Mouse (Mus musculus) lung, postnatal 0 days (tissue): ENCODE measurements at regions not wholly inside any gene's neighbourhood (a gene's known extent, or its start where the extent isn't known, plus 50 kb on each side); places are given as distances from the start of the nearest gene placed in this dataset.

Source experiments
- ATAC-seq: fragments of 200-750 bp; cut with Nextera tagmentation; 2 replicates; pipeline ENCODE4 v1.8.0; 2017; ENCODE audit warnings: moderate library complexity
- DNase-seq: peaks from one replicate; pipeline ENCODE4 v3.0.0-alpha.2; 2016; ENCODE audit warnings: low spot score
- H3K27ac ChIP-seq: fragments of 300-500 bp; sonication (generic); 2 replicates; pipeline ENCODE4 v1.5.1; 2014; ENCODE audit warnings: antibody characterized with exemption, mild to moderate bottlenecking, low read length, mixed read lengths
- H3K27me3 ChIP-seq: fragments of 300-500 bp; sonication (generic); replicated peaks from 2 replicates; pipeline ENCODE4 v1.6.1; 2014; ENCODE audit warnings: low read length, mixed read lengths; ENCODE audit not compliant: insufficient read depth
- H3K36me3 ChIP-seq: fragments of 300-500 bp; sonication (generic); 2 replicates; pipeline ENCODE4 v1.6.1; 2014; ENCODE audit warnings: low read length, mixed read lengths; ENCODE audit not compliant: insufficient read depth
- H3K4me1 ChIP-seq: fragments of 300-500 bp; sonication (generic); 2 replicates; pipeline ENCODE4 v1.6.1; 2014; ENCODE audit warnings: antibody characterized with exemption, low read depth, low read length, mixed read lengths; ENCODE audit not compliant: insufficient read depth
- H3K4me2 ChIP-seq: fragments of 300-500 bp; sonication (generic); replicated peaks from 2 replicates; pipeline ENCODE4 v1.6.1; 2014; ENCODE audit warnings: low read depth, mild to moderate bottlenecking, low read length, moderate library complexity, mixed read lengths
- H3K4me3 ChIP-seq: fragments of 300-500 bp; sonication (generic); 2 replicates; pipeline ENCODE4 v1.5.1; 2014; ENCODE audit warnings: low read depth, low read length
- H3K9ac ChIP-seq: fragments of 300-500 bp; sonication (generic); replicated peaks from 2 replicates; pipeline ENCODE4 v1.6.1; 2014; ENCODE audit warnings: low read depth, mild to moderate bottlenecking
- H3K9me3 ChIP-seq: fragments of 300-500 bp; sonication (generic); 2 replicates; pipeline ENCODE4 v1.6.1; 2016; ENCODE audit warnings: low read length, mixed read lengths
- CTCF ChIP-seq: IDR thresholded peaks from 2 replicates; pipeline ENCODE4 v1.5.1; 2016; ENCODE audit warnings: antibody characterized with exemption, mild to moderate bottlenecking
- EP300 ChIP-seq: IDR thresholded peaks from 2 replicates; pipeline ENCODE4 v1.6.1; 2016; ENCODE audit warnings: antibody characterized with exemption, mild to moderate bottlenecking, control low read depth
- WGBS: fragments of 180-500 bp; shearing (Covaris S2); extraction: QIAGEN DNeasy Blood & Tissue Kit; methylation state at CpG from one replicate; pipeline ENCODE4 v1.1.7; 2014; 5-methylcytosine and 5-hydroxymethylcytosine counted together

- DNase-seq (no peak), ATAC-seq (no peak)
- Histone ChIP-seq H3K4me1 (no peaks in the 10 kb centered on the region), H3K27ac (no peak overlapping the region), H3K27me3 (no peaks in the 10 kb centered on the region), H3K9ac (no peak overlapping the region), H3K4me2 (peak overlapping the region; percentile 17; the same call in 1 of the 2 replicates), H3K4me3 (0 out of 2 replicates have a peak overlapping the region, but pooled peaks have one; percentile 4), H3K9me3 (no peaks in the 10 kb centered on the region), H3K36me3 (no peaks in the 10 kb centered on the region)
- 26% methylated on average over 10 of the region's 10 CpGs for WGBS
- TF ChIP-seq EP300, result no peak
These were observed 123.0 kb upstream of the Ap5m1 start for GRCm38 (mm10) chr14:48942882-48943281.

DNA sequence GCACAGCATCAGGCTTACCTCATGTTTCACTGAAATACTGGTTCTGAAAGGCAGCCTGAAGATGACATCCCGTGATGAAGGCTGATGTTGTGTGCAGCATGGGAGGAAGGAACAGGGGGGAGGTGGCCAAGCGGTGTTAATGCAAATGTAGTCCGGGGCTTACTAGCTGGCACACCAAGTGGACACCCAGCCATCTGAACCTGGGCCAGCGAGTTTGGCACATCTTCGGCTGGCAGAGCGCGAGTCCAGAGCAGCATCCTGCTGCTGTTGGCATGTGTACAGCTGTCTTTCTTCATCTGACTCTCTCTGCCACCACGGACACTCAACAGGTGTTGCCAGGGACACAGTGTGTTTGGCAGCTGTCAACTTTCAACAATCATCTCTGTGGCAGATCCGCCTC lies 135.0 kb upstream of the Ap5m1 start:
- Histone ChIP-seq H3K4me2 (no peak overlapping the region), H3K27me3 (no peaks in the 10 kb centered on the region), H3K27ac (no peak overlapping the region), H3K9me3 (no peaks in the 10 kb centered on the region), H3K4me3 (no peak overlapping the region), H3K36me3 (no peaks in the 10 kb centered on the region), H3K4me1 (no peaks in the 10 kb centered on the region), H3K9ac (no peak overlapping the region)
- 75% methylated on average over 9 of the region's 9 CpGs for WGBS
- no peak for ATAC-seq
- TF ChIP-seq EP300, result no peak
- no peak for TF ChIP-seq CTCF
- DNase-seq, result no peak

- no peak for TF ChIP-seq CTCF
- no peak for TF ChIP-seq EP300
- H3K4me3 ChIP-seq, result no peak overlapping the region
- DNase-seq, result no peak
- no peak overlapping the region for H3K4me2 ChIP-seq
- no peaks in the 10 kb centered on the region for H3K36me3 ChIP-seq
- no peak overlapping the region for H3K9ac ChIP-seq
- H3K27me3 ChIP-seq, result no peaks in the 10 kb centered on the region
- no peaks in the 10 kb centered on the region for H3K9me3 ChIP-seq
- 40% methylated on average over 1 of the region's 1 CpGs for WGBS
- ATAC-seq, result no peak
- no peaks in the 10 kb centered on the region for H3K4me1 ChIP-seq
- H3K27ac ChIP-seq, result no peak overlapping the region
These were observed 140.0 kb upstream of the Ap5m1 start for GRCm38 (mm10) chr14:48925870-48926269.

- no peaks in the 10 kb centered on the region for H3K36me3 ChIP-seq
These were observed 156.5 kb upstream of the Ap5m1 start for GRCm38 (mm10) chr14:48909420-48909819.

GRCm38 (mm10) chr14:48907991-48908698 lies 157.8 kb upstream of the Ap5m1 start:
- ATAC-seq, result no peak
- WGBS, result 72% methylated on average over 14 of the region's 14 CpGs
- Histone ChIP-seq H3K9ac (no peak overlapping the region), H3K9me3 (no peaks in the 10 kb centered on the region), H3K36me3 (no peaks in the 10 kb centered on the region), H3K27me3 (no peaks in the 10 kb centered on the region), H3K4me2 (no peak overlapping the region), H3K4me3 (no peak overlapping the region), H3K27ac (no peak overlapping the region), H3K4me1 (no peaks in the 10 kb centered on the region)
- TF ChIP-seq EP300, result no peak
- TF ChIP-seq CTCF, result no peak
- no peak for DNase-seq

More at GRCm38 (mm10) chr14:48909420-48909819, 156.5 kb upstream of the Ap5m1 start:
- WGBS, result 68% methylated on average over 13 of the region's 13 CpGs
- Histone ChIP-seq H3K9me3 (no peaks in the 10 kb centered on the region), H3K9ac (no peak overlapping the region), H3K4me3 (no peak overlapping the region), H3K27me3 (no peaks in the 10 kb centered on the region), H3K4me1 (no peaks in the 10 kb centered on the region), H3K27ac (no peak overlapping the region), H3K4me2 (no peak overlapping the region)
- ATAC-seq (no peak), DNase-seq (no peak)
- TF ChIP-seq CTCF, result no peak
- TF ChIP-seq EP300, result no peak

- Histone ChIP-seq H3K27ac (no peak overlapping the region), H3K4me2 (no peak overlapping the region), H3K36me3 (no peaks in the 10 kb centered on the region), H3K4me1 (no peaks in the 10 kb centered on the region), H3K4me3 (no peak overlapping the region), H3K9ac (no peak overlapping the region), H3K9me3 (no peaks in the 10 kb centered on the region), H3K27me3 (no peaks in the 10 kb centered on the region)
- 66% methylated on average over 6 of the region's 6 CpGs for WGBS
- DNase-seq, result no peak
- TF ChIP-seq CTCF (no peak), EP300 (no peak)
- no peak for ATAC-seq
These were observed 158.4 kb upstream of the Ap5m1 start for GRCm38 (mm10) chr14:48907403-48907973.

- ATAC-seq (no peak), DNase-seq (no peak)
- no peaks in the 10 kb centered on the region for H3K4me1 ChIP-seq
- TF ChIP-seq EP300, result no peak
- no peak for TF ChIP-seq CTCF
- no peaks in the 10 kb centered on the region for H3K9me3 ChIP-seq
- no peak overlapping the region for H3K9ac ChIP-seq
- no peaks in the 10 kb centered on the region for H3K27me3 ChIP-seq
- H3K4me3 ChIP-seq, result no peak overlapping the region
- no peak overlapping the region for H3K27ac ChIP-seq
- H3K4me2 ChIP-seq, result no peak overlapping the region
- WGBS, result 93% methylated on average over 1 of the region's 1 CpGs
- H3K36me3 ChIP-seq, result no peaks in the 10 kb centered on the region
These were observed 158.9 kb upstream of the Ap5m1 start for GRCm38 (mm10) chr14:48906956-48907355.
